Mouse (Mus musculus) erythroblast, embryonic 14.5 days (primary cell): ENCODE results near the gene Sec16b.

ENCODE experiments used
- GATA1 ChIP-seq: IDR thresholded peaks from 2 replicates; pipeline ENCODE4 v1.6.1; 2012; ENCODE audit warnings: low read length, inconsistent platforms, mixed read lengths
- TAL1 ChIP-seq: IDR thresholded peaks from 3 replicates; pipeline ENCODE4 v1.6.1; 2012; ENCODE audit warnings: low read length, inconsistent platforms, mixed read lengths

DNA sequence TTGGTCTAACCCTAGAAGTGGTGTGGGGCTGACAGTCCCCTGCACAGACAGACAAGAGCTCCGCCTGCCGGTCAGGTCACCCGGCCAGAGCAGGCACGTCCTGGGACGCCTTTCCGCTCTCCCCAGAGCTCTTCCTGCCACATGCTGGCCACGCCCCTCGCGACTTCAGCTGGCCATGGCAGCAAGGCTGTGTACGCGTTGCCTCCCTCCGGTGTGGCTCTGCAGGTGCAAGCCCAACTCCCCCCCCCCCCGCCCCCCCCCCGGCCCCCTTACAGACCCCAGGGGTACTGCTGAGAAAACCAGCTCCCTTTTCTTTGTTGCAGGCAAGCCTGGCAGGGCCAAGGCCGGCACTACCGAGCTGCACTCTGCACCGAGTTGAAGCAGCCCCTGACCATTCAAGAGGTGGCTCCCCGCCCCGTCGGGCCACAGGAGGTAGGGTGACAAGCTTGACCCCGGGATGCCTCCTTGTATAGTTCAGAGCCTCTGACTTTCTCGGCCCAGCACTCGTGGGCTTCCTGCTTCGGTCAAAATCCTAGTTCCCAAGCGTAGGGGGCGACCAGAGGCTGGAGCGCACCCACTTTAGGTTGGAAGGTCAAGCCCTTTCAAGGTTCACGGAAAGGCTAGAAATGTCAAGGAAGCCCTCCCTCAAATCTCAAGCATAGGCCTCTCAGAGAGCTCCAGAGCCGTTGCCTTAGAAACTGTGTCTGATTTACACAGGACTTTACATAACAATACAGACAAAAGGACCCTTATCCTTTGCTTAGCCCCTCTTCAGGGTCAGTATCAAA is 47.9 kb upstream of the Sec16b start, which contains the start of gene Cryzl2:
- TF ChIP-seq TAL1 (no peak), GATA1 (no peak)
